Mouse (Mus musculus): Measurements from ENCODE around the gene Cblc.
"Not testable (repeated sequence)": the region's sequence is repeated elsewhere in the genome, so short reads cannot be mapped to it uniquely, and the experiment has no call there.

Cblc gene

GRCm38 (mm10) chr7:19818875-19819274, 22.3 kb upstream of the Cblc start:
- no peak for DNase-seq (ENCODE audit: low spot score)

GRCm38 (mm10) chr7:19818440-19818839, 21.8 kb upstream of the Cblc start:
- no peak for DNase-seq (ENCODE audit: low spot score)

DNA sequence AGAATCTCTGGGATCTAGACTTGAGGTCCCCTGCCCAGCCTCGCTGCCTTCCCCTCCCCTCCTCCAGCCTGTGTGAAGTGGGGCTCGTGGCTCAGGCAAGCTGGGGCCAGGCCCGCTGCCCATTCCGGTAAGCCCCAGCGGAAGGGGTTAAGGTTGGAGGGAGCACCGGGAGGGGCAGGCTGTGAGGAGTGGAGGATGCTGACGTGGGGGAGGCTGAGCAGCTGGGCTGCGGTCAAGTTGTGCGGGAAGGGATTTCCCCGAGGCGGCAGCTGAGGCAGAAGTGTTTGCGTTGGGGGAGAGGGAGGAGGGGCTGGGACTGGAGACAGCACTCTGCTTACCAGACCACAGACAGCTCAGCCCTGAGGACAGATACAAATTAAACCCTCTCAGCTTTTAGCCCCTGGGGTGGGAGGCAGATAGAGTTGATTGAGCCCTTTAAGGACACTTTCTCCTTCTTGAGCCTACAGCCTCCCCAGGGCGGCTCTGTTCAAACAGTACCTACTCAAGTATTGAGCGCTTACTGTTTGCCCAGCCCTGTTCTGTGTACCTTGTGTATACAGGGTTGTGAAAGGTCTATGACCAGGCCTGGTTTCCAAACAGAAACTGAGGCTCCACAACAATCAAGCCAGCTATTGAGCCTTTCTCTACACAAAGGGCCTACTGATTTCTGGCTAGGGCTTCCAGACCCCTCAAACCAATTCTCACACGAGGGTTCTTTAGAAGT, 20.9 kb upstream of the Cblc start:
- DNase-seq (ENCODE audit: low spot score): peak; percentile 82

GRCm38 (mm10) chr7:19816224-19816771, 19.7 kb upstream of the Cblc start:
- peak; percentile 89 for DNase-seq (ENCODE audit: low spot score)

- DNase-seq (ENCODE audit: low spot score): no peak
Observed at GRCm38 (mm10) chr7:19815296-19816223, 19.0 kb upstream of the Cblc start.

DNA sequence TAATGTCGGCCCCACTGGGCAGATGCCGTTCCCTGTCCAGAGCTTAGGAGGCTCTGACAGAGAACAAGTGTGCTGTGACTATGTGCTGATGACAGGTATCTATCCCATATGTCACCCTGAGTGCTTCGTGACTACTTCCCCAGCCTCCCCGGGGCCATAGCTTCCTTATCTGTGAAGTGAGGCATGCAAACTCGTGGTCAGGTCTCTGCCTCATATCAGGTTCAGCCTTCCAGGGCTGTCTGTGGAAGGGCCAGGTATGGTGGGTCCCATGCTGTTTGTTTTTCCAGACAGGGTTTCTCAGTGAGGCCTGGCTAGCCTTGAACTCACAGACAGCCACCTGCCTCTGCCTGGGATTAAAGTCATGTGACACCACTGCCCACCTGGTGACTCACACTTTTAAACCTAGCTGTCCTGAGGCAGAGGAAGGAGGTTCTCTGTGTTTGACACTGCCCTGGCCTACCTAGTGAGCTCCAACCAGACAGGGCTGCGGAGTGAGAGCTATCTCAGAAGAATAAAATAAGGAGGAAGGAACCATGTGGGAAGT, 17.0 kb upstream of the Cblc start:
- no peak for DNase-seq (ENCODE audit: low spot score)

- no peak for DNase-seq (ENCODE audit: low spot score)
Observed at GRCm38 (mm10) chr7:19813161-19813560, 16.6 kb upstream of the Cblc start.

GRCm38 (mm10) chr7:19811114-19811513, 14.5 kb upstream of the Cblc start:
- DNase-seq (ENCODE audit: low spot score): peak; percentile 27

- no peak for DNase-seq (ENCODE audit: low spot score)
Observed at GRCm38 (mm10) chr7:19809369-19809768, 12.8 kb upstream of the Cblc start.

- no peak for DNase-seq (ENCODE audit: low spot score)
Observed at GRCm38 (mm10) chr7:19806356-19806969, 9.9 kb upstream of the Cblc start.

- no peak for DNase-seq (ENCODE audit: low spot score)
Observed at GRCm38 (mm10) chr7:19802995-19803394, 6.4 kb upstream of the Cblc start.

DNA sequence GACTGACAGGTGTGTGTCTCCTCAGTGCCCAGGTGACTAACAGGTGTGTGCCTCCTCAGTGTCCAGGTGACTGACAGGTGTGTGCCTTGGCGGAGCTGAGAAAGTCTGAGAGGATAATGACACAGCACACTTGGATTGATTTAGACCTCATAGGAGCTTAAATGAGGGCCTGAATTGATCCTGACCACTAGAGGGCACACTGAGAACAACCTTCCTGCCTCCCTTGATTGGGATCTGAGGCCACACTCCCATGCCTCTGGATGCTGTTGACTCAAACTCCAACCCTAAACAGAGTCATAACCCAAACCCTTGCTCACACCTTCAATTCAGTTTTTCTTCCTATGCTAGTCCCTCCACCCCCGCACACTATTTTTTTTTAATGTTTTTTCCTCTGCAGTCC, 4.2 kb upstream of the Cblc start:
- no peak for DNase-seq (ENCODE audit: low spot score)

GRCm38 (mm10) chr7:19796254-19796653, 355 bp downstream of the Cblc start:
- no peak for DNase-seq (ENCODE audit: low spot score)

DNA sequence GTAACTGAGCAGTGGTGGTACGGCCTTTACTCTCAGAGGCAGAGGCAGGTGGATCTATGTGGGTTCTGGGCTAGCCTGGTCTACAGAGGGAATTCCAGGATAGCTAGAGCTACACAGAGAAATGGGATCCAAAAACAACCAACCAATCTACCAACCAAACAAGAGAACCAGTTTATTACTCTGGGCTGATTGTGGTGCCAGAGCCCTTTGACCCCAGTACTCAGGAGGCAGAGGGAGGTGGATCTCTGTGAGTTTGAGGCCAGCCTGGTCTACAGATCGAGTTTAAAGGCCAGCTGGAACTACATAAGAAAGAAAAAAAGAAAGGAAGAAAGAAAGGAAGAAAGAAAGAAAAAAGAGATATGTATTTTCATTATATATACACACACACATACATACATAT, 1.4 kb downstream of the Cblc start:
- no peak for DNase-seq (ENCODE audit: low spot score)

DNA sequence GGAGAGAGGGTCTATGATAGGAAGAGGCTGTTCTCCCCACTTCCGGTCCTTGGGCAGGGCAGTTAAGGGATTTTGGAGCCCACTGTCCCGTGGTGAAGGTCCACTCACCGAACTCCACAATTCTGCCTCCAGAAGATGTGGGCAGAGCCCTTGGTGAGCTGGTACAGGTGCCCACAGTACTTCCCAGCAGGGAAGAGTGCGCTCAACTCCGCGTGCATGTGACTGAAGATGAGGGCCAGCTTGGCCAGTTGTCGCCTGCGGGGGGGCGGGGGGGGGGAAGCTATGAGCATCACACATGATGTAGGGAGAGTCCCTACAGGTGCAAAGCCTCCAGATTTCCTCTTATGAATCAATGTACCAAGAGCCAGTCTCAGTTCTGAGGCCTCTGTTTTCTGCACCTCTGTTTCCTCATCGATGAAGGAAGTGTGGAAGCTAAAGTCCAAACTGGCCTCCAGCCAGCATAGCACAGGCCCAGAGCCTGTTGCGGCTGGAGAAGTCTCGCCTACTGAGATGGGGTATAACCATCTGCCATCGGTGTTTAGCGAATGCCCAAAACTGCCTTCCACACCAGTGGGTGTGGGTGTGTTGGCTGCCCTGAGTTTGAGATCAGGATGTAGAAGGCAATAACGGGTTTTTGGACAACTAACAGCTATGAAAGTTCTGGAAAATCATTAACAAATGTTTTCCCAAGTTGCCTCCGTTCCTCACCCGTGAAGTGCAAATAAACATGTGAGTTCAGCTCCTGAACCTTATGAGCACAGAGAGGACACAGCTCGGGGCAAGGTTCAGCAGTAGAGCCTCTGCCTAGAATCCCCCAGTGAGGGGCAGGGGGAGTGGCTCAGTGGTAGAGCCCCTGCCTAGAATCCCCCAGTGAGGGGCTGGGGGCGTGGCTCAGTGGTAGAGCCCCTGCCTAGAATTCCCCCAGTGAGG, 3.6 kb downstream of the Cblc start:
- DNase-seq (ENCODE audit: low spot score): peak; percentile 63

DNA sequence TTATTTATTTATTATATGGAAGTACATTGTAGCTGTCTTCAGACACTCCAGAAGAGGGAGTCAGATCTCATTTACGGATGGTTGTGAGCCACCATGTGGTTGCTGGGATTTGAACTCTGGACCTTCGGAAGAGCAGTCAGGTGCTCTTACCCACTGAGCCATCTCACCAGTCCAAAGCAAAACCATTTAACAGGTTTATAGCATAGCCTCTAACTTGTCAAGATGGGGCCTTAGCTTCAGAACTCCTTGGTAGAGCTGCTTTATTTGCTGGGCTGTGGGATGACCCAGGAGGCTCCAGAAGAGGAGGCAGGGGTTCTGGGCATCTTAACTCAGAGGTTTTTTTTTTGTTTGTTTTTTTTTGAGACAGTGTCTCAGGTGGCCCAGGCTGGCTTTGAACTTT, 5.1 kb downstream of the Cblc start:
- DNase-seq (ENCODE audit: low spot score): not testable (repeated sequence)

GRCm38 (mm10) chr7:19789904-19790347, 6.7 kb downstream of the Cblc start:
- DNase-seq (ENCODE audit: low spot score): peak; percentile 86

DNA sequence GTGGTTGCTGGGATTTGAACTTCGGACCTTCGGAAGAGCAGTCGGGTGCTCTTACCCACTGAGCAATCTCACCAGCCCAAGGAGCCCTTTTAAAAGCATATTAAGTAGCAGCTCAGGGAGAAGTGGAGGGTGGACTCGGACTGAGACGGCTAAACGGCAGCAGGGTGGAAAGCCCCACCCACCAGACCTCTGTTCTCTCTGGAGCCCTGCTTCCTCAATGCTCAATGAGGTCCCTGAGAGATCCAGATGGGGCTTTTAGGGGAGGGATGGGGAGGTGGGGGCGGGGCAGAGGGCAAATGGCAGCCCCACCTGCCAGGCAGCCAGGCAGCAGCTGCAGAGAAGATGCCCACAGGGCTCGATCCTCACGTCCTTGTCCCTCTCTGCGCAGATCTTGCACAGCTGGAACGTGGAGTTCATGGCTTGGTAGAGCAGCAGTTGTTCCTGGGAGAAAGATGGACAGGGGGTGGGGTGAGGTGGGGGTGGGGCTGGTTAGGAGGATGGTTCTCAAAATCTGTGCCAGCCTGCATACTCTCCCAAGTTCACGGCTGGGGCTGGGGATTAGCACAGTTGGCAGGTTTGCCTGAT, 10.6 kb downstream of the Cblc start:
- peak; percentile 20 for DNase-seq (ENCODE audit: low spot score)

DNA sequence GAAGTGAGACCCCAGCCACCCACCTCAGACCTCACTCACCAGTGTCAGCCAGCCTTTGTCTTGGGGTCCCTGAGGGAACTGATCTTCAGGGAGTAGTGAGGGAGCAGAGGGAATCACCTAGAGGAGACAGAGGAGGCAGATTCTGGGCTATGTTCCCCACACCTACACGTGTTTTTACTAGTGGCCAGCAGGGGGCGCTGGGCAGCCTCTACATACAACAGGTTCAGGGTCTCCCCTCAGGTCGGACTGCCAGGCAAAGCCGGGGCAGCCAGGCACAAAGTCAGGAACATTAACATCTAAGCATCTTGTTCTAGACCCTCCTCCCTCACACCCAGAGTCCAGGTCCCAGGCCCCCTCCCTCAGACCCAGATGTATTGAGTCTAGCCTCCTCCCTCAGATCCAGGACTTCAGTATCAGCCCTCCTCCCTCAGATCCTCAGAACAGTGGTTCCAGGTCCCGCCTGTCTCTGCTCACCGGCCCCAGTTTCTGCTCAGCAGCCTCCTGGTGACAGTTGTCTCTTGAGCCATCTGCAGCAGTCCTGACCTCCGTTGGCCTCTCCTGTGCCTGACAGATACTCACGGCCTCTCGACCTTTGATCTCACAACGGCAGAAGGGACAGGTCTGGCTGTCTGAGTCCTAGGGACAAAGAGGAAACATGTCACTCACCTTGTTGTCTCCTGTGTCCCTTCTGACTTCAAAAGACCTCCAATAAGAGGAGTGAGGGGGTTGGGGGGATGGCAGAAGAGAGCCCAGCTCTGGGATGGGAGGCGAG, 11.7 kb downstream of the Cblc start:
- peak; percentile 87 for DNase-seq (ENCODE audit: low spot score)

DNA sequence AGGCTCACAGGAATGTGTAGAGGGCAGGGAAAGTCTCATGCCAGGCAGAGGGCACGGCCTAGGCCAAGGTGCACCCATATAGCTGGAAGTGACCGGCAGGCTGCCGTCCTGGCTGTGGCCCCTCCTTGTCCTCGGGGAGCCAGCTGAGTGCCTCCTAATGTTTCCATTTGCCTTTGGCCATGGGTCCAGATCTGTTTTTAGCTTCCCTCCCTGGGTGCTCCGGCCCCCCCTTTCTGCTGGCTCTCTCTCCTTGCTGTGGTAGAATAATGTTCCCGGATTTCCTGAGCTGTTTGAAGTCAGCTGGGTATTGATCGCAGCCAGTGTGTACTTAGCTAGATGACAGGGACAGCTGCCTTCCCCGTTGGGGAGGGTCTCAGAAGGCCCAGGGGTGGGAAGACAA, 13.0 kb downstream of the Cblc start:
- DNase-seq (ENCODE audit: low spot score): no peak

Data from yolk sac, embryonic 10.5 days (tissue).